Mouse (Mus musculus) spleen, adult 12 weeks (tissue): ENCODE measurements around the gene AU040320.

Experiments used
- DNase-seq: peaks from one replicate; pipeline ENCODE4 v3.0.0; 2022; ENCODE audit warnings: low spot score

The AU040320 gene

GRCm38 (mm10) chr4:126782996-126783395, 29.7 kb downstream of the AU040320 start:
- no peak for DNase-seq

GRCm38 (mm10) chr4:126792341-126793102, 39.2 kb downstream of the AU040320 start:
- no peak for DNase-seq

GRCm38 (mm10) chr4:126802174-126802573, 48.8 kb downstream of the AU040320 start:
- no peak for DNase-seq

- peak; percentile 9 for DNase-seq
Measured at GRCm38 (mm10) chr4:126803268-126803873, 50.0 kb downstream of the AU040320 start.

- no peak for DNase-seq
Measured at GRCm38 (mm10) chr4:126805741-126806140, 52.4 kb downstream of the AU040320 start.

GRCm38 (mm10) chr4:126806692-126807427, 53.5 kb downstream of the AU040320 start:
- DNase-seq, result no peak

GRCm38 (mm10) chr4:126810566-126810965, 57.2 kb downstream of the AU040320 start:
- DNase-seq, result no peak

- DNase-seq, result no peak
Measured at GRCm38 (mm10) chr4:126813212-126813611, 59.9 kb downstream of the AU040320 start.

GRCm38 (mm10) chr4:126814854-126815253, 61.5 kb downstream of the AU040320 start:
- DNase-seq, result no peak

- no peak for DNase-seq
Measured at GRCm38 (mm10) chr4:126822891-126823882, 69.8 kb downstream of the AU040320 start.

- no peak for DNase-seq
Measured at GRCm38 (mm10) chr4:126823917-126824316, 70.6 kb downstream of the AU040320 start.

GRCm38 (mm10) chr4:126831122-126831521, 77.8 kb downstream of the AU040320 start:
- DNase-seq, result no peak

GRCm38 (mm10) chr4:126838799-126839198, 85.5 kb downstream of the AU040320 start:
- DNase-seq, result no peak

GRCm38 (mm10) chr4:126839873-126840272, 86.5 kb downstream of the AU040320 start:
- peak; percentile 67 for DNase-seq

GRCm38 (mm10) chr4:126840996-126841560, 87.7 kb downstream of the AU040320 start:
- DNase-seq, result no peak

GRCm38 (mm10) chr4:126842911-126843310, 89.6 kb downstream of the AU040320 start:
- no peak for DNase-seq

GRCm38 (mm10) chr4:126845664-126846063, 92.3 kb downstream of the AU040320 start:
- no peak for DNase-seq

- no peak for DNase-seq
Measured at GRCm38 (mm10) chr4:126846971-126847370, 93.6 kb downstream of the AU040320 start.

- DNase-seq, result no peak
Measured at GRCm38 (mm10) chr4:126850019-126850777, 96.9 kb downstream of the AU040320 start.

GRCm38 (mm10) chr4:126850778-126851080, 97.4 kb downstream of the AU040320 start:
- no peak for DNase-seq

- DNase-seq, result no peak
Measured at GRCm38 (mm10) chr4:126852971-126853370, 99.6 kb downstream of the AU040320 start.
